Mouse (Mus musculus): Measurements from ENCODE around the gene Ntrk1.
"Not testable (repeated sequence)": the region's sequence is repeated elsewhere in the genome, so short reads cannot be mapped to it uniquely, and the experiment has no call there.

The Ntrk1 gene

GRCm38 (mm10) chr3:87794922-87795325, at the start of gene Ntrk1:
Gene Ntrk1, minus strand, starts transcription at chr3:87795162.
- no peak for DNase-seq (ENCODE audit: low spot score)

GRCm38 (mm10) chr3:87840858-87841257, 45.9 kb upstream of the Ntrk1 start:
- DNase-seq (ENCODE audit: low spot score) = no peak

- DNase-seq (ENCODE audit: low spot score) = peak; percentile 91
Observed at GRCm38 (mm10) chr3:87838622-87839021, 43.7 kb upstream of the Ntrk1 start.

- no peak for DNase-seq (ENCODE audit: low spot score)
Observed at GRCm38 (mm10) chr3:87833482-87833881, 38.5 kb upstream of the Ntrk1 start.

- no peak for DNase-seq (ENCODE audit: low spot score)
Observed at GRCm38 (mm10) chr3:87832109-87832859, 37.3 kb upstream of the Ntrk1 start.

GRCm38 (mm10) chr3:87829025-87829424, 34.1 kb upstream of the Ntrk1 start:
- DNase-seq (ENCODE audit: low spot score) = no peak

- DNase-seq (ENCODE audit: low spot score) = no peak
Observed at GRCm38 (mm10) chr3:87828435-87828834, 33.5 kb upstream of the Ntrk1 start.

- not testable (repeated sequence) for DNase-seq (ENCODE audit: low spot score)
Observed at GRCm38 (mm10) chr3:87824206-87824605, 29.2 kb upstream of the Ntrk1 start, which contains the start of gene Pear1. Gene Pear1, minus strand, starts transcription at chr3:87824306.

GRCm38 (mm10) chr3:87818226-87818625, 23.3 kb upstream of the Ntrk1 start:
- no peak for DNase-seq (ENCODE audit: low spot score)

- DNase-seq (ENCODE audit: low spot score) = peak; percentile 95
Observed at GRCm38 (mm10) chr3:87816646-87817093, 21.7 kb upstream of the Ntrk1 start.

GRCm38 (mm10) chr3:87816166-87816565, 21.2 kb upstream of the Ntrk1 start:
- DNase-seq (ENCODE audit: low spot score) = no peak

GRCm38 (mm10) chr3:87812873-87813272, 17.9 kb upstream of the Ntrk1 start:
- DNase-seq (ENCODE audit: low spot score) = no peak

GRCm38 (mm10) chr3:87812413-87812812, 17.5 kb upstream of the Ntrk1 start:
- no peak for DNase-seq (ENCODE audit: low spot score)

- DNase-seq (ENCODE audit: low spot score) = no peak
Observed at GRCm38 (mm10) chr3:87811297-87811696, 16.3 kb upstream of the Ntrk1 start.

- DNase-seq (ENCODE audit: low spot score) = peak; percentile 51
Observed at GRCm38 (mm10) chr3:87809322-87809962, 14.5 kb upstream of the Ntrk1 start.

- DNase-seq (ENCODE audit: low spot score) = no peak
Observed at GRCm38 (mm10) chr3:87804038-87804677, 9.2 kb upstream of the Ntrk1 start.

- no peak for DNase-seq (ENCODE audit: low spot score)
Observed at GRCm38 (mm10) chr3:87801681-87802080, 6.7 kb upstream of the Ntrk1 start.

- DNase-seq (ENCODE audit: low spot score) = peak; percentile 61
Observed at GRCm38 (mm10) chr3:87796736-87797334, 1.9 kb upstream of the Ntrk1 start, which contains the start of gene Insrr. Gene Insrr, plus strand, starts transcription at chr3:87796951.

GRCm38 (mm10) chr3:87795336-87796277, 645 bp upstream of the Ntrk1 start:
- peak; percentile 88 for DNase-seq (ENCODE audit: low spot score)

- DNase-seq (ENCODE audit: low spot score) = no peak
Observed at GRCm38 (mm10) chr3:87789768-87790167, 5.2 kb downstream of the Ntrk1 start.

GRCm38 (mm10) chr3:87789248-87789647, 5.7 kb downstream of the Ntrk1 start:
- no peak for DNase-seq (ENCODE audit: low spot score)
